Mouse (Mus musculus) heart, postnatal 10 days (tissue): Measurements from ENCODE around the gene Zfp760. TPM values are rescaled to one million over a fixed set of nuclear protein-coding genes. Genes with fewer than 3 reads are reported as not detected.

ENCODE experiments used
- total RNA-seq, 2 experiments: library from RNA; stranded (reverse); gene quantifications; 2 replicates each; pipeline ENCODE4 v1.2.3; 2021

Zfp760 gene
- total RNA-seq, 2 experiments from 2014 or later = 2.9 to 3.9 TPM

Other genes starting within 250 kb of the Zfp760 start
- 1 to 10 TPM; 2.5 to 2.9 TPM for gene Zfp53, start 218.7 kb upstream of the Zfp760 start, total RNA-seq
- gene Zfp52, start 172.2 kb upstream of the Zfp760 start, total RNA-seq = 1 to 10 TPM; 6.4 to 7.2 TPM
- gene Zfp948, start 140.7 kb upstream of the Zfp760 start, total RNA-seq = 1 to 10 TPM; 6.8 to 7.1 TPM
- 1 to 10 TPM; 2.7 to 3.5 TPM for gene Zfp983, start 57.1 kb upstream of the Zfp760 start, total RNA-seq
- 1 to 10 TPM; 2.0 to 2.2 TPM for gene Gm10226, start 15.9 kb upstream of the Zfp760 start, total RNA-seq
- gene Zfp229, start 23.1 kb downstream of the Zfp760 start, total RNA-seq = 1 to 10 TPM; 6.7 to 6.9 TPM
- gene Zfp820, start 138.0 kb downstream of the Zfp760 start, total RNA-seq = 1 to 10 TPM; 2.3 to 3.2 TPM
- gene Zfp995, start 202.2 kb downstream of the Zfp760 start, total RNA-seq = 1 to 10 TPM; 1.3 to 2.8 TPM